Mouse (Mus musculus) spleen, postnatal 4 days (tissue): ENCODE data around the gene Tet1.
"Not testable (repeated sequence)": the region's sequence is repeated elsewhere in the genome, so short reads cannot be mapped to it uniquely, and the experiment has no call there.

ENCODE experiments used
- DNase-seq, 2 experiments: peaks; one replicate each; pipeline ENCODE4 v3.0.0; 2022; ENCODE audit warnings: low spot score in 2 of 2

Tet1 gene

GRCm38 (mm10) chr10:62851025-62851424 is 57.8 kb downstream of the Tet1 start:
- DNase-seq, result no peak

- no peak for DNase-seq
Observed at GRCm38 (mm10) chr10:62848783-62849182, 60.0 kb downstream of the Tet1 start.

GRCm38 (mm10) chr10:62847069-62847626 is 61.6 kb downstream of the Tet1 start:
- no peak for DNase-seq

GRCm38 (mm10) chr10:62843787-62844491 is 64.9 kb downstream of the Tet1 start:
- DNase-seq, result no peak

GRCm38 (mm10) chr10:62841901-62842447 is 66.8 kb downstream of the Tet1 start:
- no peak for DNase-seq

GRCm38 (mm10) chr10:62840687-62841086 is 68.1 kb downstream of the Tet1 start:
- DNase-seq, result no peak

GRCm38 (mm10) chr10:62837987-62838386 is 70.8 kb downstream of the Tet1 start:
- DNase-seq, result no peak

- no peak for DNase-seq
Observed at GRCm38 (mm10) chr10:62832783-62833182, 76.0 kb downstream of the Tet1 start.

- DNase-seq, result no peak
Observed at GRCm38 (mm10) chr10:62831546-62831945, 77.2 kb downstream of the Tet1 start.

GRCm38 (mm10) chr10:62824474-62824873 is 84.3 kb downstream of the Tet1 start:
- DNase-seq, result no peak

GRCm38 (mm10) chr10:62823431-62823830 is 85.4 kb downstream of the Tet1 start:
- no peak for DNase-seq

GRCm38 (mm10) chr10:62810010-62810409 is 98.8 kb downstream of the Tet1 start:
- DNase-seq, result no peak

GRCm38 (mm10) chr10:62808766-62809165 is 100.0 kb downstream of the Tet1 start:
- no peak for DNase-seq

GRCm38 (mm10) chr10:62808316-62808715 is 100.5 kb downstream of the Tet1 start:
- DNase-seq, result no peak

- no peak for DNase-seq
Observed at GRCm38 (mm10) chr10:62804106-62804505, 104.7 kb downstream of the Tet1 start.

- no peak for DNase-seq
Observed at GRCm38 (mm10) chr10:62803296-62803695, 105.5 kb downstream of the Tet1 start.

- no peak for DNase-seq
Observed at GRCm38 (mm10) chr10:62794221-62794620, 114.6 kb downstream of the Tet1 start.

GRCm38 (mm10) chr10:62793091-62793453 is 115.7 kb downstream of the Tet1 start:
- DNase-seq, result no peak

GRCm38 (mm10) chr10:62792177-62793090 is 116.4 kb downstream of the Tet1 start, which contains the start of gene Ccar1:
TSS of gene Ccar1 (minus strand) at chr10:62792286.
- DNase-seq, result peak; percentile 98 to 100

- DNase-seq, result peak in 1 of 2 experiments; percentile 81
Observed at GRCm38 (mm10) chr10:62791251-62792176, 117.3 kb downstream of the Tet1 start.

- not testable (repeated sequence) for DNase-seq
Observed at GRCm38 (mm10) chr10:62781776-62782175, 127.0 kb downstream of the Tet1 start.
